Mouse (Mus musculus) hindbrain, postnatal 0 days (tissue): ENCODE results near the gene Rbks. TPM values are rescaled to one million over a fixed set of nuclear protein-coding genes. Genes with fewer than 3 reads are reported as not detected.

ENCODE experiments used
- ATAC-seq: fragments of 200-750 bp; cut with Nextera tagmentation; 2 replicates; pipeline ENCODE4 v1.8.0; 2017; ENCODE audit warnings: mild to moderate bottlenecking, moderate TSS enrichment, moderate library complexity
- DNase-seq: peaks from one replicate; pipeline ENCODE4 v3.0.0-alpha.2; 2015; ENCODE audit warnings: low spot score
- H3K27ac ChIP-seq: fragments of 300-500 bp; sonication (generic); 2 replicates; pipeline ENCODE4 v1.5.1; 2014; ENCODE audit warnings: mild to moderate bottlenecking
- H3K27me3 ChIP-seq: fragments of 300-500 bp; sonication (generic); 2 replicates; pipeline ENCODE4 v1.6.1; 2014; ENCODE audit warnings: low read length, mixed read lengths; ENCODE audit not compliant: insufficient read depth
- H3K36me3 ChIP-seq: fragments of 300-500 bp; sonication (generic); 2 replicates; pipeline ENCODE4 v1.6.1; 2014; ENCODE audit warnings: low read length, mixed read lengths; ENCODE audit not compliant: insufficient read depth
- H3K4me1 ChIP-seq: fragments of 300-500 bp; sonication (generic); 2 replicates; pipeline ENCODE4 v1.6.1; 2014; ENCODE audit warnings: antibody characterized with exemption, low read length, mixed read lengths; ENCODE audit not compliant: insufficient read depth
- H3K4me2 ChIP-seq: fragments of 300-500 bp; sonication (generic); 2 replicates; pipeline ENCODE4 v1.6.1; 2014; ENCODE audit warnings: low read depth, mild to moderate bottlenecking, low read length, moderate library complexity, mixed read lengths
- H3K4me3 ChIP-seq: fragments of 300-500 bp; sonication (generic); 2 replicates; pipeline ENCODE4 v1.5.1; 2014; ENCODE audit warnings: low read length
- H3K9ac ChIP-seq: fragments of 300-500 bp; sonication (generic); replicated peaks from 2 replicates; pipeline ENCODE4 v1.6.1; 2014; ENCODE audit warnings: mild to moderate bottlenecking, low read length, moderate library complexity, mixed read lengths
- H3K9me3 ChIP-seq: fragments of 300-500 bp; sonication (generic); 2 replicates; pipeline ENCODE4 v1.6.1; 2016; ENCODE audit warnings: low read length, mixed read lengths
- CTCF ChIP-seq: IDR thresholded peaks from 2 replicates; pipeline ENCODE4 v1.5.1; 2016; ENCODE audit warnings: antibody characterized with exemption, control low read depth, low read depth
- WGBS: fragments of 180-500 bp; shearing (Covaris S2); extraction: QIAGEN DNeasy Blood & Tissue Kit; methylation state at CpG from one replicate; pipeline ENCODE4 v1.1.7; 2014; 5-methylcytosine and 5-hydroxymethylcytosine counted together
- polyA plus RNA-seq: library from polyadenylated mRNA; unstranded; fragments of >200 nt; fragmentation: Nextera tagmentation; extraction: Ambion mirVana; gene quantifications from 2 replicates; pipeline ENCODE4 v1.2.1, GENCODE M21; 2015
- total RNA-seq: library from RNA; depleted of rRNA; stranded (reverse); fragments of >200 nt; gene quantifications from 2 replicates; pipeline ENCODE4 v1.2.3, GENCODE M21; 2014

Rbks gene
- total and polyA plus RNA-seq, 2 experiments from 2014 or later = 1.6 to 3.2 TPM

DNA sequence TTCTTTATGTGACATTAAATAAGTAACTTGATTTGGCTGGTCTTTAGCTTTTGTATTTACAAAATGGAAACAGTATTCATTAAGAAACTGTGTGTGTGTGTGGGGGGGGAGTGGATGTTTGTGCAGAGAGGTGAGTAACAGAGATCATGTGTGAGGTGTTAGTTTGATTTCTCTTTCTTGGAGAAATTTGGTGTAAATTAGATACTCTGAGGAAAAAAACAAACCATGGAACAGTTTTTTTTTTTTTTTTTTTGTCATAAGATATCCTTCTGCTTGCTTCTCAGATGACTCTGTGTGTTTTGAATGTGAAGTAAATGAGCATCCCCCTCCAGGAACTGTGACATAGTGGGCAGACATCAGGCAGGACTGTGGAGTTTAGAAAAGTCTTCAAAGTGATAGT, 2.0 kb upstream of the Rbks start:
- no peak overlapping the region for H3K9ac ChIP-seq
- H3K9me3 ChIP-seq = no peaks in the 10 kb centered on the region
- no peaks in the 10 kb centered on the region for H3K4me1 ChIP-seq
- H3K27me3 ChIP-seq = no peaks in the 10 kb centered on the region
- ATAC-seq = no peak
- no peak overlapping the region for H3K27ac ChIP-seq
- DNase-seq = no peak
- H3K36me3 ChIP-seq = no peaks in the 10 kb centered on the region; the same call in 1 of the 2 replicates
- H3K4me2 ChIP-seq = no peak overlapping the region
- no peak overlapping the region for H3K4me3 ChIP-seq
- no peak for TF ChIP-seq CTCF

DNA sequence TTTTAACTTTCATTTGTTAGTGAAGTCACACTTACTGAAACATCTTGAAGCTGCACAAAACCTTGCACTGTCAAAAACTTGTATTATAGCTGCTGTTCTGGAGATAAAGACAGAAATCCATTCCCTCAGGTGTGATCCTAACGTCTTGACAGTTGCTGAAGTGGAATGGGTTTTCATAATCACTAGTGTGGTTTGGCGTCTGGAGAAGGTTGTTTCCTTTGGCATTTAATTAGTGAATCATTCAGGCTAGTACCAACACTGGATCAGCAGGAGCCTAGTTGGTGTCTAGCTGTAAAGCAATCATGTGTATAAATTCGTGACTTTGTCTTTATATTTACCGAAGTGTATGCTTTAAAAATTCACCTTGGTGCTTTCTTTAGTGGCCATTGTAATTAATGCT, 1.5 kb upstream of the Rbks start:
- DNase-seq = no peak
- 37% methylated on average over 4 of the region's 4 CpGs for WGBS
- no peak overlapping the region for H3K9ac ChIP-seq
- no peaks in the 10 kb centered on the region for H3K27me3 ChIP-seq
- peak overlapping the region; percentile 76 for H3K4me3 ChIP-seq
- no peak for ATAC-seq
- no peak overlapping the region for H3K27ac ChIP-seq
- H3K36me3 ChIP-seq = no peaks in the 10 kb centered on the region; the same call in 1 of the 2 replicates
- no peaks in the 10 kb centered on the region for H3K4me1 ChIP-seq
- H3K4me2 ChIP-seq = peak overlapping the region; percentile 91
- H3K9me3 ChIP-seq = no peaks in the 10 kb centered on the region
- TF ChIP-seq CTCF = no peak

DNA sequence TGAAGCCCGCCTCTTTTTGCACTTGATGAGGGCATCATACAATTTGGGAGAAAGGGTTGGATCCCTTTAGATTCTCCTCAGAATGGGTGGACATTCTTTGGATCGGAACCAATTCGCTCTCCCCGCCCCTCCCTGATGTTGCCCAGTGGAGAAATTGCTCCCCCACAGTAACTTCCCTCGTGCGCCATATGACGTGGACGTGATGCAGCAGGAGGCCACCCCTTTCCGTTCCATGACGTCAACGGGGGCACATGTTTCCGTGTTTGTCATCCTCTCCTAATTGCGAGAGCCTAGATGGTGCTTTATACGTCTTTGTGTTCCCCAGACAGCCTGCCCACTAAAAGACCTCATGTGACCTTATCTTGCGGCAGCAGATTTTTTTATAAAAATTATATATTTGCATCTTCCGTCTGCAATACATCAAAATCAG, 885 bp upstream of the Rbks start:
- peak overlapping the region; percentile 94 for H3K27ac ChIP-seq
- DNase-seq (peak; percentile 91), ATAC-seq (peak; percentile 84)
- no peaks in the 10 kb centered on the region; the same call in 1 of the 2 replicates for H3K36me3 ChIP-seq
- no peaks in the 10 kb centered on the region for H3K9me3 ChIP-seq
- H3K4me3 ChIP-seq = peak overlapping the region; percentile 76
- 3% methylated on average over 16 of the region's 16 CpGs for WGBS
- H3K9ac ChIP-seq = peak overlapping the region; percentile 72
- no peaks in the 10 kb centered on the region for H3K27me3 ChIP-seq
- no peak for TF ChIP-seq CTCF
- no peaks in the 10 kb centered on the region for H3K4me1 ChIP-seq
- peak overlapping the region; percentile 91 for H3K4me2 ChIP-seq

DNA sequence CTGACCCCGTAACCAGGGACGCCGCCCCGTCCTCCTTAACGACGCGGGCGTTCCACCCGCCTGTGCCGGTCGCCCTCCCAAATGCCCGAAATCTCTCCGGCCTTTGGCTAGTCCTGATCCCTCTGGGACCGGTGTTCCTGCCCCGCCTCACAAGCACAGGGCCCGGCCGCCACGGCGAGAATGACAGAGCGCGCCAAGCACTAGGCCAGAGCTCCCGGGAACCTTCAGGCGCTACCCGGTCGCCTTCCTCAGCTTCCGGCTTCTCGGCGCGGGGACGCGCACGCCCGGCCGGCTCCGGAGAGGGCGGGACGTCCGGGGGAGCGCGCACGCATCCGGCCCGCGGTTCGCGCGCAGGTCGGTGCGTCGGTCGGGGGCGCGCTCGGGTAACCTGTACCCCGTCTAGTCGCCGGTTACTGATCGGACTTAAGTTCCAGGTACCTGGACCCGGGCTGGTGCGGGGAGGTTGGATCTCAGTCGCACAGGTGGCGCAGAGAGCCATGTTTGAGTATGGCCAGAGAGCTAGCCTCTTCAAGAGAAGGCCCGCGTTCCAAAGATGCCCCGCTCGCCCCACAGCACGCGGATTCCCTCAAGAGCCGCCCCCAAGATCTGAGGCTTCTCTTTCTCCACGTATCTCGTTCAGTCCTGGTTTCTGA, 343 bp upstream of the Rbks start, which contains the start of gene Babam2:
Gene Babam2, plus strand, starts transcription at position 41 of the 653 bp plus-strand sequence.
- WGBS = under 1% methylated on average over 62 of the region's 71 CpGs
- Histone ChIP-seq H3K9me3 (no peaks in the 10 kb centered on the region), H3K27ac (peak within 1 kb of the TSS; percentile 94), H3K27me3 (no peaks in the 10 kb centered on the region), H3K4me3 (peak within 1 kb of the TSS; percentile 76), H3K36me3 (no peaks in the 10 kb centered on the region; the same call in 1 of the 2 replicates), H3K4me1 (no peaks in the 10 kb centered on the region), H3K4me2 (peak within 1 kb of the TSS; percentile 91), H3K9ac (peak within 1 kb of the TSS; percentile 72)
- no peak for TF ChIP-seq CTCF
- DNase-seq (peak; percentile 95), ATAC-seq (peak; percentile 97)

DNA sequence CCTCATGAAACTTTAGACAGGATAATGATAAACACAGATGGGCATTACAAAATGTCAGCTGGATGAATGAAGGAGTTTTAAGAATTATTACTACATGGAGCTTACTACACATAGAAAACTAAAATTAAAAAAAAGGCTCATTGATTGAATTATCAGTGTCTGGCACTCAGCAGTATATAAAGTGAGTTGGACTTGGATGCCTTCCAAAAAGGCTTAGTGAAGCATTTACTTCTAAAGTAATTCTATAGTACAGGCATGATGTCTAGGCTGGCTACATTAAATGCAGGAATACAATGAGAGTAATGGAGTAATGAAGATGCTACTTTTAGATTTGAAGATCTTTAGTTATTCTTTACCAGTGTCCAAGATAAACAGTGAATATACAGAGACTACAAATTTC, 4.2 kb downstream of the Rbks start:
- no peak overlapping the region for H3K9ac ChIP-seq
- no peaks in the 10 kb centered on the region for H3K4me1 ChIP-seq
- DNase-seq (no peak), ATAC-seq (no peak)
- H3K9me3 ChIP-seq = no peaks in the 10 kb centered on the region
- TF ChIP-seq CTCF = no peak
- H3K4me2 ChIP-seq = no peak overlapping the region
- no peak overlapping the region for H3K27ac ChIP-seq
- no peaks in the 10 kb centered on the region for H3K36me3 ChIP-seq
- no peaks in the 10 kb centered on the region for H3K27me3 ChIP-seq
- H3K4me3 ChIP-seq = no peak overlapping the region

DNA sequence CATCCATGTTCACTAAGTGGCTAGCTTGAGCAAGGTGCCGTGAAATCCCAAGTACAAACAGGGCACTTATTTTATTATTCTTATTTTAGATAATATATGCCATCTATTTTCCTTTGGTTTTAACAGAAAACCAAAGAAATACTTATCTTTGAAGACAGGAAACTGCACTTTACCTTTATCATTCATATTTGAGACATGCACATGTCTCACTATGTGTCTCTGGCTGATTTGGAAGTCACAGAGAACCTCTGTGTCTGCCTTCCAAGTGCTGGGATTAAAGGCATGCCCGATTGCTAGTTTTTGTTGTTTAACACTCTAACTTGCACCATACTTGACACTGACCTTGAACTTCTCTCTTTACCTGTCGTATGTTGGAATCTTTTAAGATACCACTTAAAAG, 9.5 kb downstream of the Rbks start:
- TF ChIP-seq CTCF = no peak
- Histone ChIP-seq H3K4me3 (no peak overlapping the region), H3K9ac (no peak overlapping the region), H3K4me1 (no peaks in the 10 kb centered on the region), H3K27me3 (no peaks in the 10 kb centered on the region), H3K36me3 (no peaks in the 10 kb centered on the region), H3K4me2 (no peak overlapping the region), H3K9me3 (no peaks in the 10 kb centered on the region), H3K27ac (no peak overlapping the region)
- WGBS = 93% methylated on average over 3 of the region's 3 CpGs
- no peak for DNase-seq
- ATAC-seq = no peak

DNA sequence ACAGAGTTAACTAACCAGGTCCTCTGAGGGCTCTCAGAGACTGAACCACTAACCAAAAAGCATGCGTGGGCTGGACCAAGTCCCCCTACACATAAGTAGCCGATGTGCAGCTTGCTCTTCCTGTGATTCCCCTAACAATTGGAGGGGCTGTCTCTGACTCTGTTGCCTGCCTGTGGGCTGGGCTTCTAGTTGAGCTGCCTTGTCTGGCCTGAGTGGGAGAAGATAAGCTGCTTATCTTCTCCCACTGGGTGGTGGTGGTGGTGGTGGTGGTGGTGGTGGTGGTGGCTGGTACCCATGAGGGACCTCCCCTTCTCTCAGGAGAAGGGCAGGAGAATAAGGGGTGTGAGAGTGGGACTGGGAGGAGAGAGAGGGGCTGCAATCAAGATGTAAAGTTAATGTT, 11.4 kb downstream of the Rbks start:
- H3K27me3 ChIP-seq = no peaks in the 10 kb centered on the region
- no peak overlapping the region for H3K4me2 ChIP-seq
- H3K9ac ChIP-seq = no peak overlapping the region
- ATAC-seq (no peak), DNase-seq (no peak)
- H3K9me3 ChIP-seq = no peaks in the 10 kb centered on the region
- no peaks in the 10 kb centered on the region for H3K36me3 ChIP-seq
- H3K27ac ChIP-seq = no peak overlapping the region
- no peak for TF ChIP-seq CTCF
- WGBS = 71% methylated on average over 2 of the region's 2 CpGs
- no peaks in the 10 kb centered on the region for H3K4me1 ChIP-seq
- H3K4me3 ChIP-seq = no peak overlapping the region
